Mouse (Mus musculus) c-Kit-positive CD71-negative TER-119-negative erythroid progenitor cells, embryonic 14.5 days (primary cell): ENCODE data around the gene Il17a.
"Not testable (repeated sequence)": the region's sequence is repeated elsewhere in the genome, so short reads cannot be mapped to it uniquely, and the experiment has no call there.

Source experiments
- DNase-seq: peaks from one replicate; pipeline ENCODE4 v3.0.0-alpha.2; 2013; ENCODE audit warnings: low read depth

Gene Il17a

DNA sequence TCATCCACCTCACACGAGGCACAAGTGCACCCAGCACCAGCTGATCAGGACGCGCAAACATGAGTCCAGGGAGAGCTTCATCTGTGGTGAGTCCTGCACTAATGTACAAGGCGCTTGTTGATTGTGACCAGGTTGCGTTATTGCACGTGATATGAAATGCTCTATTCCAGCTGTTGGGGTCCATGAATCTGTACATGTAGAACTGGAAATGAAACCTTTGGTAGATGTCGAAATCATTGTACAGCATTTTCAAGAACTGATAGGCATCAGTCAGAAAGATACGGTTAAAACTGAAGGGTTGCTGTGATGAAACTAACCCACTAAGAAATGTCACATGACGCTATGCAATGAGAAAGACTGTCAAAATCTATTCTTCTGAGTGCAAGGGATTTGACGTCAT, at the start of gene Il17a:
TSS of gene Il17a (plus strand) at position 3 of the 400 bp plus-strand sequence.
- no peak for DNase-seq

DNA sequence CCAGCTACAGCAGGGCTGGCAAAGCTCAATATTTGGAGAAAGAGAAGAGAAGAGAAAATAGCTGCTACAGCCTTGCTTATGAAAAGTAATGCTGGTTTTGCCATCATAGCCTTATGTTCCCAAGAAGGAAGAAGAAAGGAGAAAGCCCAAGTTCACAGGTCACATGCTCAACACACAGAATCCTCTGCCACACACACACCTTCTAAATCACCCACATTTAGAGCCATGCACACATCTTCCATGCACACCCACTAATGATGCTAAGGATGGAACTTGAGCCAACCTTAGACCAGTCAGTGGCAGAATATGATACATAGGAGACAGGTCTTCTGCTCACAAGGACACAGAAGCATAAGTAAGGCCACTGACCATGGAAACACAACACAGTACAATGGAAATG, 47.9 kb upstream of the Il17a start:
- no peak for DNase-seq

- no peak for DNase-seq
Measured at GRCm38 (mm10) chr1:20683386-20683785, 47.3 kb upstream of the Il17a start.

GRCm38 (mm10) chr1:20683853-20684252, 46.9 kb upstream of the Il17a start:
- no peak for DNase-seq

DNA sequence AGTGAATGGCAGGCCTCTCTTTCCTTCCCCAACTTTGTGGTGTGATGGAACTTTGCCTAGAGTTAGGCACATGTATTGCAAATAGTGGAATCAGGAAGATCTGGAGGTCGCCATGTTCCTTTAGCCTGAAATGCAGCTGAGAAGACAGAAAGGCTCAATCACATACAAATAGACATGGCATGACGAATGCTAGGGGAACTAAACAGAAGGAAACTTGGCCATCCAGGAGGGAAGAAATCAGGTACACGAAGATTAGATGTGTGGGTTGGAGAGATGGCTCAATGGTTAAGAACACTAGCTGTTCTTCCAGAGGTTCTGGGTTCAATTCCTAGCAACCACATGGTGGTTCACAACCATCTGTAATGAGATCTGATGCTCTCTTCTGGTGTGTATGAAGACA, 46.3 kb upstream of the Il17a start:
- no peak for DNase-seq

GRCm38 (mm10) chr1:20685393-20685792, 45.3 kb upstream of the Il17a start:
- no peak for DNase-seq

GRCm38 (mm10) chr1:20685907-20686306, 44.8 kb upstream of the Il17a start:
- DNase-seq: no peak

DNA sequence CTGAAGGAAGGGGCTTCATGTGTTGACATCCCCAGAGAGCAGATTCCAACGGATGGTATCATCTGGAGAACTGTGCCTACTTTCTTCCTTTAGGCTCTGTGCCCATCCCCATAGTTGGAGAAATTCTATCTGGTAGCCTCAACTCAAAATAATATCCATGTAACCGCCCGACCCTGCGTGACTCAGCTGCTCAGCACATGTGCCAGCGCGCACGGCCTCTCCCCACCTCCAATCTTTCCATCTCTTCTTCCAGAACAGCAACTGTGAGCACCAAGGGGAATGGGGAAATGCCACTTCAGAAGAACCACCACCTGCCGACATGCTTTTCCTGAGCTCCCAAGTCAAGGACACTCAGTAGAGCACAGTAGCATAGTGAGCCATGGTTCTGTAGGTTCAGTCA, 39.4 kb upstream of the Il17a start:
- no peak for DNase-seq

GRCm38 (mm10) chr1:20693634-20694313, 36.9 kb upstream of the Il17a start:
- DNase-seq: no peak

GRCm38 (mm10) chr1:20700011-20700410, 30.7 kb upstream of the Il17a start:
- peak; percentile 5 for DNase-seq

- DNase-seq: no peak
Measured at GRCm38 (mm10) chr1:20736572-20736971, 5.9 kb downstream of the Il17a start.

DNA sequence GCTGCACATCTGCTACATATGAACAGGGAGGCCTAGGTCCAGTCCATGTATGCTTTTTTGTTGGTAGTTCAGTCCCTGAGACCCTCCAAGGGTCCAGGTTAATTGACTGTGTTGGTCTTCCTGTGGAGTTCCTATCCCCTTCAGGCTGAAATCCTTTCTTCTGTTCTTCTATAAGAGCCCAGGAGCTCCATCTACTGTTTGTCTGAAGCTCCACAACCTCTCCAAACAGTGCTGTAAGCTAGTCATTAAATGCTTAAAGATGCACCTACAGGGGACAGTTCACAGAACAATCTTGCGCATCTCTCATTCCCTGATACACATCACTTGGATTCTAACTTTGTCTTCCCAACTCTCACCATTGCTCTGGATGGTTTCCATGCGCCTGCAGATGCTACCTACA, 7.8 kb downstream of the Il17a start:
- no peak for DNase-seq

DNA sequence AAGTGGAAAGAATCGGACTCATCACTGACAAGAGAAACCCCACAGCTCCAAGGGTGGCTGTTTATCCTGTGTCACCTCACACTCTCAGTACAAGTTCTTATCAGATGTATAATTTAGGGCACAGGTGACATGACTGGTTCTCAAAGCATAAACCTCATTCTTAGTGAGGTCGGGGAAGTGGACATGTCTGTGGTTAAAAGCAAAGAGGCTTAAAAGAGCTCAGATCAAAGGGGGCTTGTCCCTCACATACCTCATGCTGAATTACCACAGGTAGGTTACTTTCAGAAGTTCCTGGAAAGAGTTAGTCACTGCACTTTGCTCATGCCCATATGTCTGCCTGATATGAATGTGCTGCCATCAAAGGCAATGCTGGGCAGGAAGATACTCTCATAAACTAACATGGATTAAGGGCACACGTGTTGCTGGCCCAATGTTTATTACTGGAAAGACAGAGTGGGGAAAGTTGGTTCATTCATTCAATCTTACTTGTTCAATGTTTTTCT, 9.8 kb downstream of the Il17a start:
- no peak for DNase-seq

GRCm38 (mm10) chr1:20754439-20754838, 23.7 kb downstream of the Il17a start:
- DNase-seq: no peak

- no peak for DNase-seq
Measured at GRCm38 (mm10) chr1:20757586-20757985, 26.9 kb downstream of the Il17a start.

DNA sequence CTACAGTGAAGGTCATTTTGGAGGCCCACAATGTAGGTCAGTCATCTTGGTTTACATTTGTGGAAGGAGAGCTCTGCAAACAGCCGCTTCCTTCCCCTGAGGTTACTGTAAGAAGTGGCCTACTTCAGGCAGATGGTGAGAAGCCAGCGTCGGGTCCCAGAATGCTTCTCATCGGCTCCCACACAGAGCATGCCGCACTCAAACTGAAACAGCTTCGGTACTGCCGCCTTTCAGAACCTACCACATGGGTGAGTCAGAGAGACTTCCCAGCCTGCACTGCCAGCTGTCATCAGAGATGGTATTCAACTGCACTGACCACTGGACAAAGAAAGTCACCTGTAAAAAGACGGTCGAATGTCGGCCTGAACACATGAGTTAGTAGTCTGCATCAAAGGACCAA, 29.1 kb downstream of the Il17a start:
- no peak for DNase-seq

DNA sequence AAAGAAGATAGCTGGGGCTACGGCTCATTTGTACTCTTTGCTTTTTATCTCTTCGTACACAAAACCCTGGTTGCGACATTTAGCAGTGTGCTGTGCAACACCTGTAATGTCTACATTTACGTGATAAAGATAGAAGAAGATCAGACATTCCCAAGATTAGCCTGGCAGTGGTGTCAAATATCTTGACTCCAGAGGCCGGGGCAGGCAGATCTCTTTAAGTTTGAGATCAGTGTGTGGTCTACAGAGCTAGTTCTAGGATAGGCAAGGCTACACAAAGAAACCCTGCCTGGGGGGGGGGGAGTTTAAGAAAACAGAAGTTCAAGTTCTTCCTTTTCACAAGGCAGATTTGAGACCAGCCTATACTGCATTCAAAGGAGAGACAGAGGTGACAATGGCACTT, 29.6 kb downstream of the Il17a start:
- DNase-seq: no peak

DNA sequence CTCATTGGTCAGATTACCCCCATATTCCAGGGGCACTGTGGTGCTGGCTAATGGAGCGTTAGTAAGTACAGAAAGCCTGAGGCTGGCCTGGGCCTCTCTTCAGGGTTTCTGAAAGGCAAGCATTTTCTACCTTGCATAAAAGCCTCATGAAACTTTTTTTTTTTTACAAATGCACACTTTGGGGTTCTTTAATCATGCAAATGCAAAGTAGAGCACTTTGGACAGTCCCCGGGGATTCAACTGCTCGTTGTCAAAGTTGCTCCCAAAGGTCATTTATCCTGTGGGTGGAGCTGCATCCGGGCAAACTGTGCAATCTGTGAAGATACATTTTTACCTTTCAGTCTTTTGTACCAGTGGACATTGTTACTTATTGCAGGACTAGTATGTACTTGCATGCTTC, 30.7 kb downstream of the Il17a start:
- DNase-seq: no peak

DNA sequence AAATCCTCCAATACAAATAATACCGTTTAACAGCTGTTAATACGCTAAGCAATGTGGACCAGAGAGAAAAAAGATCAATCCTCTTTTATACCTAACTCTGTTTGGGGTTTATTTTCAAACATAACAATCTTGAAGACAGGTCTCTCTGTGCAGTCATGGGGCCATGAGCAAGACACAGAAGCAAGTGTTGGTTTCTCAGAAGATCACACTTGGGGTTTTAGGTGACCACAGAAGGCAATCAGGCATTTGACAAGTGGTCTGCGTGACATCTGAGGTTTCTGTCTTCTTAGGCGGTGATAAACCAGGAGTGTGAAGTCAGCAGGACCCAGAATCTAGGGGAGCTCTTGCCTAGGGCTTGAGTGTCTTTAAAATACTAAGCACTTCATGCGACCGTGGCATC, 35.8 kb downstream of the Il17a start:
- no peak for DNase-seq

GRCm38 (mm10) chr1:20774026-20774730, 43.5 kb downstream of the Il17a start:
- not testable (repeated sequence) for DNase-seq

DNA sequence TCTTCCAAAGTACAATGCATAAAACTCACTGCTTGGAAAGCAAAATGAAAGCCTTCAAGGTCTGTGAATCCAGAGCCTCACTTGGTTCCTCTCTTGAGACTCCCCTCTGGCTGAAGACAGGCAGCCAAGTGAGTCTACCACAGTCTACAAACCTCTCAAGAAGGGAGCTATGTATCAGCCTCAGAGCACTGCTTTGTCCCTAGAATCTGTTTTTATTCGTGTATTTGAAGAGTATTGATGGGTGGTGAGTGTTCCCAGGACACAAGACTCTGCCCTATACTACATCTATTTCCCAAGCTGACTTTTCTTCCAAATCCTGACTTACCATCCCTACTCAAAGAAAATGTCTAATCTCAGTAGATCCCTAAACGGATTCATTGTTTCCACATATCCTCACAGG, 47.7 kb downstream of the Il17a start:
- DNase-seq: no peak
